Mouse (Mus musculus) cerebellum, adult (tissue): ENCODE measurements around the gene Dnajb1.

Source experiments
- ATAC-seq: cut with Nextera tagmentation; 2 replicates; pipeline ENCODE4 v1.9.2; 2017; ENCODE audit warnings: mild to moderate bottlenecking, moderate library complexity, mixed read lengths; ENCODE audit not compliant: insufficient number of reproducible peaks, low FRiP score, low TSS enrichment

Dnajb1 gene

GRCm38 (mm10) chr8:83652744-83653661 lies 45.0 kb downstream of the Dnajb1 start:
- ATAC-seq = no peak; the same call in 1 of the 2 replicates

GRCm38 (mm10) chr8:83653662-83654017 lies 45.6 kb downstream of the Dnajb1 start:
- no peak for ATAC-seq

GRCm38 (mm10) chr8:83654725-83655124 lies 46.7 kb downstream of the Dnajb1 start:
- ATAC-seq = no peak

GRCm38 (mm10) chr8:83656043-83656442 lies 48.0 kb downstream of the Dnajb1 start:
- ATAC-seq = no peak

- ATAC-seq = no peak
Measured at GRCm38 (mm10) chr8:83656484-83657246, 48.7 kb downstream of the Dnajb1 start.

- ATAC-seq = no peak
Measured at GRCm38 (mm10) chr8:83660545-83660944, 52.6 kb downstream of the Dnajb1 start.

GRCm38 (mm10) chr8:83660995-83661680 lies 53.1 kb downstream of the Dnajb1 start:
- ATAC-seq = no peak
